Mouse (Mus musculus) right cerebral cortex, postnatal 36 days (tissue): ENCODE measurements at regions not wholly inside any gene's neighbourhood (a gene's known extent, or its start where the extent isn't known, plus 50 kb on each side); places are given as distances from the start of the nearest gene placed in this dataset.
A peak's percentile ranks its signal among the peaks of the same experiment; 100 is the strongest.
"Not testable (repeated sequence)": the region's sequence is repeated elsewhere in the genome, so short reads cannot be mapped to it uniquely, and the experiment has no call there.

ENCODE experiments used
- DNase-seq, 2 experiments: peaks; one replicate each; pipeline ENCODE4 v3.0.0; 2022; ENCODE audit warnings: low spot score in 2 of 2, mixed read lengths in 1 of 2

DNA sequence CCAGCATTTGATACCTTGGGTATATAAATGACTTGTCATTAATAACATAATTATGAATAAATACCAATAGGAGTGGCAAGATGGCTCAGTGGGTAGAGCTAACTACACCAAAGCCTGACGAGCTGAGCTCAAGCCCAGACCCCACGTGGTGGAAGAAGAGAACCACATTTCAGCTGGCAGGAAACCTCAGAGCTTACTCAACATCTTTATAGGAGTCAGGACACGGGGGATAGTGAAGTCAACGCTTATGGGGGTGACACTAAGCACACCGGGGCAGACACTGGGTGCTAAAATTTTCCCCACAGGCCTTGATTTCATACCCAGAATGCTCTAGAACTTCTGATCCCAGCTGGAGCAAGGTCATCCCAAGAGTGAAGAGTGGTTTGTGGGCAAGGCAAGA, 259.3 kb downstream of the Setd4 start:
- no peak for DNase-seq

GRCm38 (mm10) chr16:93342701-93343100, 261.2 kb downstream of the Setd4 start:
- DNase-seq, result no peak

GRCm38 (mm10) chr16:93341791-93342190, 262.1 kb downstream of the Setd4 start:
- DNase-seq, result no peak

GRCm38 (mm10) chr16:93338806-93339205, 265.1 kb downstream of the Setd4 start:
- DNase-seq, result no peak

GRCm38 (mm10) chr16:93335322-93336111, 268.3 kb downstream of the Setd4 start:
- DNase-seq, result no peak

DNA sequence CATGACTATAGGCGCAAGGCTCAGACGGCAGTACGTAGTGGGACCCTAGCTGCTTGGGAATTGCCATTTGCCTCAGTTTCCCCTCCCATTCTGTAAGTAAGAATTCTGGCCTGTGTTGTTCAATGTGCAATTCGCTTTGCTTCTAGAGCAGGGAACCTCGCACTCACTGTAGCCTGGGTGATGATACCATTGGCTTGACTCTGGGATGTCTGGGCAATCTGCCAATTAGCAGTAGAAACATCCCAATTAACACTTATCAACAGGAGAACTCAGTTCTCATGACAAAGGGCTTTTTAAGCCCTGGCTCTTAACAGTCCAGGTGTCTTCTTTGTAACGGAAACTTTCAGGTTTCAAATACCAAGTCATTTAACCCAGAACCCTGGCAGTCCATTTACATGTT, 270.2 kb downstream of the Setd4 start:
- no peak for DNase-seq

- DNase-seq, result no peak
Observed at GRCm38 (mm10) chr16:93328680-93329395, 275.0 kb downstream of the Setd4 start.

GRCm38 (mm10) chr16:93324911-93325310, 279.0 kb downstream of the Setd4 start:
- DNase-seq, result no peak

DNA sequence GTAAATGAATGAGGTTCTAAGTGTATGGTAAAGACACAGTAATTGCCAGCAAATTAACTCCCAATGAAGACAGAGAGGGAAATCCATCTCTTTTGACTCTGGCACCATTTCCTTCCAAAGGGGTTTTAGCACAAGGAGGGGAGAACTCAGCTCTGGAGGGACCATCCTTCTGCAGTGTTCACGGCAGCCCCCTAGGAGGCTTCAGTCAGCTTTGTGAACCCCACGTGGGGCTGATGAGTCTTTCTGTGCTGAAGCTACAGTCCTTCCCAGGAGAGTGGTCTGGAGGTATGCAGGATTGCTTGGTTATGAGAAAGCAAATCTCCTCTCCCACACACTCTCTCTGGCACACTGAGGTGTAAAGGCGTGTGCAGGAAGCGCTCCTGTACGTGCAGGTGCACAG, 280.7 kb downstream of the Setd4 start:
- no peak for DNase-seq

- DNase-seq, result no peak
Observed at GRCm38 (mm10) chr16:93319581-93319980, 284.3 kb downstream of the Setd4 start.

- DNase-seq, result no peak
Observed at GRCm38 (mm10) chr16:93311644-93312043, 292.2 kb downstream of the Setd4 start.

- DNase-seq, result no peak
Observed at GRCm38 (mm10) chr16:93308666-93309360, 295.1 kb downstream of the Setd4 start.

DNA sequence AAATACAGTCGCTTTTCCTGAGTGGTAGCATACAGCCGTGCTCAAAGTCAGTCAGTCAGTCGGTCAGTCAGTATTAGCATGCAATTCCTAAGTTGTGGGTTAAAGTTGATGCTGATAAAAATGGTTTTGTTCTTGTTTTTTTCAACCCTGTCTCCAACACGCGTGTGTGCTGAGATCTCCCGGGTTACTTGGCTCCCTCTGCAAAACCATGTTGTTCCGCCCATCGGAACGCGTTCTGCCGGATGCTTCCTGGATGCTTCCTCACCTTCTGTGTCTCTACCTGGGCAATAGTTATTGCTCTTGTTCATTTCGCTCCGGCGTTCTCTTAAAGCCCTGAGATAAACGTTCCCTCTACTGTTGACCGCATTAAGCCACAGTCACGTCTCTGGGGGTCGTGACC, 296.9 kb downstream of the Setd4 start:
- DNase-seq, result no peak

GRCm38 (mm10) chr16:93306140-93306539, 297.7 kb downstream of the Setd4 start:
- DNase-seq, result not testable (repeated sequence)

- DNase-seq, result no peak
Observed at GRCm38 (mm10) chr16:93294430-93294829, 309.4 kb downstream of the Setd4 start.

DNA sequence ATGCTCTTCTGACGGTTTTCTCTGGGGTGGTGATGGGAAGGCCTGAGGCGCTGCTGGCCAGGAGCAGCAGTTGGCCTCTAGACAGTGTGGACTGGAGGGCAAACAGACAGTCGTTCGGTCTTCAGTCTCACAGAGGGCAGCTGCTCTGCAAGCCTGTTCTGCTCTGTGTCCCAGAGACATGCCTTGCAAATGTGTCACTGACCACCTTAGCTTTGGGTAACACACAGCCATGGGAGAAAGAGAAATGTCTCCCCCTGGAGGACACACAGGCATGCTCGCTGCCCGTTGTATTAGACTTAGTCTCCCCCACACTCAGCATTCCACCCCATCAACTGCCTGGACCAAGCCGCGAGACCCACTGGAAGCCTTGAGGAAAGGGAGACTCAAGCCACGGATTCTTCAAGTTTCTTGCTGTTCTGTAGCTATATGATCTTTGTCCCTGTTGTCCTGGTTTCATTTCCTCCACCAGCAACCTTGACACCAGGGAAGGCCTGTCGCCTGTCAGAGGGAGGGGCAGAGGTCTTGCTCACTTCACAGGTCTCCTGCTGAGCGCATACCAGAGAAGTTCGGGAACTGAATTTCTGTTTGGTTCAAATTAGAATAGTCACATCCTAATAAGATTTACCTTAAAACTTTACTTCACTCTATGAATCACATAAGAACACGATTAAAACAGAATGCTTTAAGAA, 310.8 kb downstream of the Setd4 start:
- DNase-seq, result peak; percentile 28 to 32

DNA sequence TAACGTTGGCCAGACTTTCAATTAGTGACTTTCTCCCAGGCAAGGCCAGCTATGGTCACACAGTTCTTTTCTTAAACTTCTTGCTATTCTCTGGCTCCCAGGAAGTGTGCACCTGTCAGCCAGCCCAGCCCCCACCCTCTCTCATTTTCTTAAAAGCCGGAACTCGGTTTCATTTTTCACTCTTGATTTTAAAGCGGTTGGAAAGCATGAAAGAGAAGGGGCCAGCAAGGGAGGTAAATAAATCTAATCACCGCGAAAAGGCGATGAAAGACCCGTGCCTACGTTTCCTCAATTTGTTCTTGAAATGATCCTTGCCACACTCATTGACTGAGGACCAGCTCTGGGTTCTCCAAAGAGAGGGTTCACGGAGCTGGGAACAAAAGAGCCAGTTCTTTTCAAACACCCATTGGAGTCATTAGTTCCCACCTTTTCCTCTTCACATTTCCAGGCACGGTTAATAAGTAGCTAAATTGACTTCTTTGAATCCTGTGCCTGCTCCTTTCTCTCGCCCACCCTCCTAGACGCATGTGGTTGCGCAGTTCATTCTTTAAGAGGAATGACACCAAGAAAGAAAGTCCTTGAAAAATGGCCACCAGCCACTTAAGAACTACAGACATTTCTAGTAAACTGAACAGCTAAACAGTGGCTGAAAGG, 311.6 kb downstream of the Setd4 start:
- DNase-seq, result no peak

- DNase-seq, result no peak
Observed at GRCm38 (mm10) chr16:93288036-93288435, 315.8 kb downstream of the Setd4 start.

DNA sequence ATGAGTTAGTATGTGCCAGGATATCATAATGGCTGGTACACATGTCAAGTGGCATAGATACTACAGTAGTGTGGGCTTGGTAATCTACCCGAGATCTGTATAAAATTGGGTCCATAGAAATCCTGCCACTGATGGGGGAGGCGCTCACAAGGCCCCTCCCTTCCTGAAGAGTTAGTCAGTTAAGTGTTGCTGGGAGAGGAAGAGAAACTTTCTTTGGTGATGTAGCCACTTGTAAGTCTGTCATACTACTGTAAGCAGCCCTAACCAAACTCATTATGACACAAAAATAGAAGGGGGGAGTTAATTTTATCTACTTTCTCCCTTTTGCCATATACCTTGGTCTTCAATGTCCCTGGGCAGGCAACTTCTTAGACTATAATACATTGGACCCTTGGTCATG, 316.3 kb downstream of the Setd4 start:
- no peak for DNase-seq

- DNase-seq, result no peak
Observed at GRCm38 (mm10) chr16:93286816-93287215, 317.0 kb downstream of the Setd4 start.

- no peak for DNase-seq
Observed at GRCm38 (mm10) chr16:93285191-93285590, 318.7 kb downstream of the Setd4 start.
